In the genomic region with DNA sequence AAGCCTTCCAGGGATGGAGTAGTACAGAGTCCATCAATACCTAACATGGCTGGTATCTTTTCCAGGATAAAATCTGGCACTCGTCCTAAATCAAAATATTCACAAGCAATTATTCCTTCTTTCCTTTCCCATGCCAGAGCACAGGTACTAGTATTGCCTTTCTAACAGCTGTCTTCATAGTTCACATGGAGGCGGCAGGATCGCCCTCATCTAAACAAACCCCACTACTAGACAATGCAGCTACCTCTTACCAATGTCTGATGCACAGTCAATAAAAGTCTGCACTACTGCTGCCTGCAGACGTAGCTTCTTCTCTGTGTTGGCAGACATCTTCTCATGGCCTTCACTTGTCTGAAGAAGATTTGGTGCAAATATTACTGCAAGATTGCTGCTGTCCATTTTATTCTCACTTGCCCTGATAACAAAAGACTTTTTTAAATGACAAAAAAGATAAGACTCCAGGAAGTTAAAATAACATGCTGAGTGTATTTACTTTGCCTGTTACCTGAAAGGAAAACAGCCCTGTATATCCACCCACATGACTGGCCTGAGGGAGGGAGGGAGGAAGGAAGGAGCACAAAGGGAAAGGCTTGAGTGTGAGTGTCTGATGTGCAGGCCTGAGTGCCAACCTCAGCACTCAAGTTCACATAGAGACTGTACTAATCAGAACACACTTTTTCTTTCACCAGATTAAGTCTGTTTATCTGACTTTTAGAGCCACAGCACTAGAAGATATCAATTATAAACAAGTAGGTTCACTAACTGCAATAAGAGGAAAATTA, we compare ENCODE assay signal across 25 mouse cellular contexts. TPM values are rescaled to one million over a fixed set of nuclear protein-coding genes. Genes with fewer than 3 reads are reported as not detected.
"Had no signal": no experiment of that assay in that cellular context is flagged by ENCODE, and none has a peak within 500 bp of the region (broad histone marks: within the 10 kb centered on the region; RNA-seq: fewer than 3 reads in every experiment).

No protein-coding gene starts in this region.

- H3K4me1 ChIP-seq: hindbrain, embryonic 15.5 days had no signal

- H3K27me3 ChIP-seq: heart, embryonic 12.5 days; hindbrain, embryonic 13.5 days; hindbrain, embryonic 15.5 days; limb, embryonic 12.5 days; liver, embryonic 13.5 days had no signal

- H3K9me3 ChIP-seq: heart, embryonic 10.5 days; heart, embryonic 12.5 days; hindbrain, embryonic 13.5 days; hindbrain, embryonic 15.5 days; limb, embryonic 10.5 days; limb, embryonic 12.5 days; liver, embryonic 13.5 days had no signal

- H3K27ac ChIP-seq: heart, embryonic 10.5 days; hindbrain, embryonic 13.5 days; hindbrain, embryonic 15.5 days; hindbrain, postnatal 0 days; layer of hippocampus, adult 2 months; limb, embryonic 10.5 days; limb, embryonic 12.5 days; liver, embryonic 13.5 days had no signal

- DNase-seq: forebrain, postnatal 0 days; gastrocnemius, postnatal 14 days; gastrocnemius, postnatal 36 days; heart, adult 18-20 months; heart, postnatal 10 days; heart, postnatal 36 days; kidney, adult 18-20 months; kidney, adult 8-10 months; kidney, postnatal 10 days; kidney, postnatal 25 days; kidney, postnatal 4 days; layer of hippocampus, postnatal 36 days; liver; liver, embryonic 13.5 days had no signal

- H3K4me2 ChIP-seq: heart, embryonic 12.5 days; hindbrain, embryonic 13.5 days; hindbrain, embryonic 15.5 days; limb, embryonic 12.5 days; liver, embryonic 11.5 days; liver, embryonic 13.5 days had no signal

- ATAC-seq: forebrain, postnatal 0 days; hindbrain, postnatal 0 days had no signal

- H3K4me3 ChIP-seq: heart, embryonic 10.5 days; heart, embryonic 12.5 days; hindbrain, embryonic 13.5 days; hindbrain, embryonic 15.5 days; layer of hippocampus, adult 2 months; limb, embryonic 10.5 days; limb, embryonic 12.5 days; liver, embryonic 13.5 days had no signal

- H3K9ac ChIP-seq: forebrain, postnatal 0 days; heart, embryonic 12.5 days; hindbrain, embryonic 13.5 days; hindbrain, embryonic 15.5 days; limb, embryonic 12.5 days; liver, embryonic 13.5 days had no signal

- H3K36me3 ChIP-seq: hindbrain, embryonic 13.5 days; hindbrain, embryonic 15.5 days had no signal

RNA-seq across cellular contexts. Expression of a gene that starts 12.9 kb away (rescaled TPM):
- total RNA-seq: gastrocnemius, adult 18-20 months; gastrocnemius, postnatal 36 days; heart, postnatal 36 days; hematopoietic stem cell, adult 5-6 weeks had no signal
